Mouse (Mus musculus) 416B (cell line): ENCODE data around the gene Sgsh.
"Not testable (repeated sequence)": the region's sequence is repeated elsewhere in the genome, so short reads cannot be mapped to it uniquely, and the experiment has no call there.

Experiments used
- DNase-seq: peaks from one replicate; pipeline ENCODE4 v3.0.0; 2011; ENCODE audit warnings: low read depth

Sgsh gene

DNA sequence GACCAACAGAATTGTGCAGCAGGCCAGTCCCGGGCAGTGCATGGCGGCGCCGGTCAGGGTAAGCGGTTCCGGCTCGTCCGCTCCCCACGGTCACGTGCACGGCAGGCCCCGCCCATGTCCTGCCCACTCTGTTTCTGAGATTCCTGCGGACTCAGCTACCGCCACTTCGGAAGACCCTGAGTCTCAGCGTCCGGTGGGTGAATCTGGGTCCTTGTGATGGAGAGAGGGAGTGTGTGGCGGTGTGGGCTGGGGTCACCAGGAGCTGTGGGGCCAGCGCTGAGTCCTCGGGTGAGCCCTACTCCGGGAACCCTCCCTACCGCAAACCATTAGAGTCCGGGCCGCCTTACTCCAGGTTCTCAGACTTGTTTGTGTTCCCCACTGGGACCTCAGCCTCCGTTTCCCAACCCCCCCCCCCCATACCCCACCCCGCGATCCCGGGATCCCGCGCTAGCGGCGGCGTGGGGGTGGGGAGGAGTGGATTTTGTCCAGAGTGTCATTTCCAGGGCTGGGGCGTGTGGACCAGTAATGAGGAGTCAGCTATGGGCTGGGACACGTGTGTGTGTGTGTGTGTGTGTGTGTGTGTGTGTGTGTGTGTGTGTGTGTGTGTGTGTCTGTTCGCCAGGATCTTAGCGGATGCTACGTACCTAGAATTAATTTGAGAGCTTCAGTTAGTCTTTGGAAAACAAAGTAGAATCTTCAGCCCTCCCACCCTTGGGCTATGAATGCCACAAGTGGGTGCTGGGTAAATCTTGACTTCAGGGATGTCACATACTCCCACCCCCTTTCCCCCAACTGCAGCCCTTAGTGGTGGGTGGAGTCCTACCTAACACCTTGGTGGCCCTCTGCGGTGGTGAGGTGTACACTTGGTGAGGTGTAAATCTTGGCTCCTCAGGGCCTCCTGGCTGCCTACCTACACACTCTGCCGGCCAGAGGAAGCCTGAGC lies at the start of gene Sgsh, which contains the start of gene Slc26a11:
Gene Sgsh, minus strand, starts transcription at position 94 of the 943 bp plus-strand sequence.
Gene Slc26a11, plus strand, starts transcription at position 115 of the 943 bp plus-strand sequence.
- no peak for DNase-seq

DNA sequence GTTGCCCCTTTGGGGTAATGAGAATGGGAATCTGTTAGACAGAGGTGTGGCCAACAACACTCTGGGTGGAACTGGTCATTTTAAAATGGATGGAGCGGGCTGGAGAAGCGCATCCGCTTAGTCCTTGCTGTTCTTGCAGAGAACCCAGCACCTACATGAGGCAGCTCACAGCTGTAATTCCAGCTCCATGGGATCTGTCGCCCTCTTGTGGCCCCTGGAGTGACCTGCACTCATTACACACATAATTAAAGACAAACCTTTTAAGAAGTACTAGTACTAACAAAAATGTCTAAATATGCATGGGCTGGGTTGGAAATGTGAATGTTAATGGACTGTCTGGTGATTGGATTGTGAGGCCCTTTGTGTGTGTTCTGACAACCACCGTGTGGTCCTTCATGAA lies 49.3 kb upstream of the Sgsh start:
- DNase-seq: peak; percentile 80

DNA sequence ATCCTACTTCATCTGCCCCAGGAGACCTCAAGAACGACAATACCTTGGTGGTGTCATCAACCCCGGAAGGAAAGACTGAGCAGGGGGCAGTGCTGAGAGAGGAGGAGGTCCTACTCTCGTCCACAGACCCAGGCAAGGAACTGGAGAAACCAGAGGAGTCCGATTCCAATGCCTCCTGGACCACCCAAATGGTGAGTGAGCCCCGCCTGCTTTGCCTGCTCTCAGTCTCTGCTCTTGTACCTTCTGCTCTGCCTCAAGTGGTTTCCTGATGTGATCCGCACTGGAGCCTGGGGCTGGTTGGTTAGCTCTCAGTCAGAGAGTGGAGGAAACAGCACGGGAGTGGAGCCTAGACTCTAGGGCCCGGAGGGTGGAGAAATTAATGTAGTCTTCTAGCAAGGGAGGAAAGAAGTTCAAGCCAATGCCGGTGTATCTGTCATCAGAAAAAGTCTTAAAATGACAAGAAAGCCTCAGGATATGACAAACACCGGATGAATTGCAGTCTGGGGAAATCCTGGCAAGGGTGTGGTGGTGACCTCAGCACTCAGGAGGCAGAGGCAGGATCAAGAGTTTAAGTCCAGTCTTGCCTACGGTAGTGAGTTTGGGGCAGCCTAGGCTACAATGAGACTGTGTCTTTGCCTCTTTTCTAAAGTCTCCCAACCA lies 47.3 kb upstream of the Sgsh start:
- DNase-seq: peak; percentile 90

DNA sequence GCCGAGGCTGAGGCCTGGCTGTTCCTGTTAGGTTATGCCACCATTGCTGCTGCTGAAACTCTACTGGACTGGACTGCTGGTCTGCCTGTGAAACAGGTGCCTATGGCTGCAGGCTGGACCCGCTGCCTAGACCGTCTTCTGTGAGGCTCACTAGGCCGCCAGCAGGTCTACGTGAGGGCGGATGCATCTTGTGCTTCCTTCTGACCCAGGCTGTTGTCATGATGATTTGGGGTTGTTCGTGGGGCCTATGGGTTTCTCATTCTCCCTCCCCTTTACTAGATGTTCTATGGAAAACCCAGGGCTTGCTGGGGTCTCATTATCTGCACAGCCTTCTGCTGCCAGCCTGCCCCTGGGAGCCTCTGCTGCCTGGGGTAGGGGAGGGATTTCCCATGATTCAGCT lies 41.1 kb upstream of the Sgsh start:
- no peak for DNase-seq

DNA sequence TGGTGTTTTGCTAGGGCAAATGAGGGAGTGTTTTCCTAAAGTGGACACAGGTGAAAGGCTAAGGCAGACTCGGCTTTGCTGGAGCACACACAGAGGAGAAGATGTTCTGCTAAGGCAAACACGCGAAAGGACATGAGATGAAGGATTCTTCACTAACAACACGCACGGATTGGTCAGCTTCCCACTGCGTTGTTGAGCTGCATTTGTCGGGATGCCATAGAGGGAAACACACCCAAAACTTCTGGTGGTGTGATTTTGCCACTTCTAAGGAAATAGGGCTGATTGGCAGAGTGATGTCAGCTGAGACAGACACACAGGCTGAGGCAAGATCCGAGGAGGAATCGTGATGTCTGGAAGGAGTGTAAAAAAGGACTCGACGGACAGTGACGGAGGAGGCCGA lies 40.6 kb upstream of the Sgsh start:
- no peak for DNase-seq

DNA sequence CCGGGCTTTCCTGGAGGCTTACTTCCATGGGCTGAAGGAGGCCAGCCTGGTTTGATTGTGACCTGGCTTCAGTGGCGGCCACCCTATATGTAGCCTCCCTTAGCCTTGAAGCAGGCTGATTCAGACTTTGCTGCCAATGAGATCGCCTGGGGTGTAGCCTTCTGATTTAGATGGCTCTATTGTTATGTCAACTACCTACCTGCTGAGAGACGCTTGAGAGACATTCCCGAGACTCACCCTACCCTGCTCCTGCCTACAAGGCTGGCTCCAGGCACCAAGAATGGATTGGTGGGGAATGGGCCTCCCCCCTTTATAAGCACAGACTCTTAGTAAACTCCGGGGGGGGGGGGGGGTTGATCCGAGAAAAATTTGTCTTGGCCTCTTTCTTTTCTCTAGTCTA lies 40.1 kb upstream of the Sgsh start:
- DNase-seq: no peak

DNA sequence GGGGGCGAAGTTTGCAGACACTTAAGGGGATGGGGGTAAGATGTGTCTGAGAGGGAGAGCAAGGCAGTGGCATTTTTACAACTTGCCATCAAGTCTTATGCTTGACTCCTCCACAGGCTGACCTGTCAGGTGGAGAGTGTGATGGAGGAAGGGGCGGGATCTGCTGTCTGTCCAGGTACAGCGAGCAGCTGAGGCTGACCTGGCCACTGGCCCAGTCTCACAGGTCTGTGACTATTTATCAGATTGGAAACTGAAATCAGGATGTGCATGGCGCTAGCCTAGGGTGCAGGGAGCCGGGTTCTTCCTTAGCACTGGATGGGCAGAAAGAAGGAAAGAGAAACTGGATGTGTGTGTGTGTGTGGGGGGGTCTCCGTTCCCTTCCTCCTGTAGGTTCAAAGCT lies 38.9 kb upstream of the Sgsh start:
- no peak for DNase-seq

DNA sequence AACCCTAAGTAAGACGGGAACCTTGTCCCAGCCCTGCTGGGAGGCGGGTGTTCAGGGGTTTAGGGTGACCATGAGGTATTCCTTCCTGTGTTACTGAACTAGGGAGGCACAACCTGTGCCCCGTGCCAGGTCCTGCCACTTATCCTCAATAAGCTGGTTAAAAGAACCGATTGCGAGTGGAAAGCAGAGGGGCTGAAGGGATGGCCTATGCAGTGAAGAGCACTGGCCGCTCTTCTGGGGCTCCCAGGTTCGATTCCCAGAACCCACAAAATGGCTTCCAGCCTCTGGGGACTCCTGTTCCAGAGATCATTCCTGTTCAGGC lies 38.1 kb upstream of the Sgsh start:
- DNase-seq: no peak

DNA sequence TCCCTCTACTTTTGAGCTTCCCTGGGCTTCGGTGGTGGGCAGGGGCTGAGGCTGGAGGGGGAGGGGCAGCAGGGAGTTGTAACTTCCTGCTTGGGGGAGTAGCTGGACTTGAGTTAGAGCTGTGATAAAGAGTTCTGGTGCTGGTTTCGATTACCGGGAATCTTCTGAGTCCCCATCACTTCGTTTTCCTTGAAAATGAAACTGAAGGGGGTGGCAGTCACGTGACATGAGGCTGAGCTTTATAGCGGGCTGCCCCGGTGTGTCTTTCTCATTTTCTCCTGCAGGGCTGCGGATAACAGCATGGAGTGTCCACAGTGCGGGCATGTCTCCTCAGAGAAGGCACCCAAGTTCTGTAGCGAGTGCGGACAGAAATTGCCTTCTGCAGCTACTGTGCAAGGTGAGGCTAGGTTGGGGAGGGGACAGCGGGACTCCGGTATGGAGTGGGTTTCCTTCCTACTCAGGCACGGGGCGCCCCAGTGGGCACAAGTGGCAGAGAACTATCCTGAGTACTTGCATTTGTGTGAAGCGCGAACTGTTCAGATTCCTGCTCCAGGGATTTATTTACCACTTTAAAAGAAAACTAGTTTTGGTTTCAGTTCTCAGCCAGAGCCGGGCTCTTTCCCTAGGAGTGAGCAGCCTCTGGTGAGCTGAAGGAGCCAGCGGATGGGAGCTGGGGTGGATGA lies 37.6 kb upstream of the Sgsh start, which contains the start of gene Rnf213:
Gene Rnf213, plus strand, starts transcription at position 301 of the 683 bp plus-strand sequence.
- peak; percentile 85 for DNase-seq

DNA sequence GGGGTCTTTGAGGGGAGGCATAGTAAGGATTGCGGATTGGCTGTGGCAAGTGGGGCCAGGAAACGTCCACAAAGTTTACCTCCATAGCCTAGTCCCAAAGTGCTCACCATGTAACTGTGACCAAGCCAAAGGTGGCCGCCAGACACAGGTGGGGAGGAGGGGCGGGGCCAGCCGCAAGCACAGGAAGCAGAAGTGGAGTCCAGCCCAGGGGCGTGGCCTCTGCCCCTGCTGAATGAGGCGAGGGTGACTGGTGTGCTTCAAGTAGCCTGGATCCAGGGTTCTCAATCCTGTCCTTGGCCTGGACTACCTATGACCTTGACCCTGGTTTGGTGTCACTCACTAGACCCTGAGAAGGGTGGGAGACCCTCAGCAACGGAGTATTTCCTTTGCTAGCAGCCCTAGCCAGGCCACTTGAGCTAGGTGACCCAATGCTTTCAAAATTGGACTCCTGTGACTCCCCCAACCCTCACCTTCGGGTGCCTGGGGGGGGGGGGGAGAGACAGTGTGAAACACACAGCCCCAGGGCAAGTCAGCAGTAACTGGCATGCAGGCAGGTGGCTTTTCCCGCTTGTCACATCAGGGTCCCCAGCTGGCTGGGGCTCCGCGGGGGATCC lies 36.8 kb upstream of the Sgsh start:
- DNase-seq: peak; percentile 87

DNA sequence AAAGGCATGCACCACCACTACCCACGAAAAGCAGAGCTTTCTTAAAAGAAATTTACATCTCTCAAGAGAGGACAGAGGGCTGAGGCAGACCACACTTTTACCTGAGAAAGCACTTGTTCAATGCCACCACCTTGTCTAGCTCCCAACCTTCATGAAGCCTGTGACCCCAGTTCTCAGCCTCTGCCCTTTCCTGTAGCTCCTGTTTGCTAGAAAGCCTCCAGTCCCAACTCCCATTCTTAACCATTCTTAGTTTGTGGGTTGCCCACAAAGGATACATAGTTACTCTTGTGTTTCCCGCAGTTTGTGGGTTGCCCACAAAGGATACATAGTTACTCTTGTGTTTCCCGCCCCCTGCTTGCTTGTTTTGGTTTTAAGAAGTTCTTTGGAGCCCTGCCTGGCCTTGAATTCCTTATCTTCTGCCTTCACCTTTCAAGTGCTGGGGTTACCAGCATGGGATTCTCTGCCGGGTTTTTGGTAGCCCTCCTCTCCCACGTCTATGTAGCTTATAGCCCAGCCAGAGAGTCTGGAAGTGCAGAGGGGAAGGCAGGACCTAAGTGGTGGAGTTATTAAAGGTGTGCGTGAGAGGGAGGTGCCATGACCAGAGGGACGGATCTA lies 36.2 kb upstream of the Sgsh start:
- peak; percentile 94 for DNase-seq

DNA sequence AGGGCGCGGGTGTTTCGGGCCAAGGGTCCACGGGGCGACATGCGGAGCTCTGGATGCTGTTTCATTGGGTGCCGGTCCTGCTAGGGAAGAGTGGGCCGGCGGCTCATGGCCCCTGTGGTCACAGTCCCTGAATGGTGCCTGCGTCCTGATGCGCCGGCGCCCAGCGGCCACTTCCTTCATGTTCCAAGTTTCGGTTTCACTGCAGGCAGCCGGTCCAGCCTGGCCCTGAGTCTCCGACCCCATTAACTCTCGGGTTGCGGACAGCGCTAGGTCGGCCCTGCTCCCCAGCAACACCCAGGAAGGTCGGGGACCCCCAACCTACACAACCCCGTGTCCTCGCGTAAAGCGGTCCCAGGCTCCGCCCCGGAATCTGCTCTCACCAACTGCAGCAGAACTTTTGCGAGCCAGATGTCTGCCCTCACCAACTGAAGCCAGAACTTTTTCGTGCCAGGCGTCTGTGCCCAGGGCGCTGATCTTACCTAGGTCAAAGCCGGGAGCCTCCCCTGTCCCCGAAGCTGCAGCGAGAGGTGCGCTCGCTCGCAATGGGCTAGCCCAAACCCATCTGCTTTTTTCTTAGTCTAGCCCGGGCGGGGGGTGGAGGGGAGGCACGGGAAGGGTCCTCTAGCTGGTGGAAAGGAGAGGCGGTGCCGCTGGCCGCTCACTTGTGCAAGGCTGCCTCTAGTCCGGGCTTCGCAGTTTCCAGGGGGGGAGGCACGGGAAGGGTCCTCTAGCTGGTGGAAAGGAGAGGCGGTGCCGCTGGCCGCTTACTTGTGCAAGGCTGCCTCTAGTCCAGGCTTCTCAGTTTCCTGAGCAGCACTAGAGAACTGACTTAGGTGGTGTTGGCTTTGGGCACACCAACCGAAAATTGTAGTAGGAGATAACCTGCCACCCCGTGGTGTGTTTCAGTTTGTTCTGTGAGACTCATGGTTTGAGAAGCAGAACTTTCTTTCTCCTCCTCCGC lies 35.2 kb upstream of the Sgsh start:
- peak; percentile 84 for DNase-seq

DNA sequence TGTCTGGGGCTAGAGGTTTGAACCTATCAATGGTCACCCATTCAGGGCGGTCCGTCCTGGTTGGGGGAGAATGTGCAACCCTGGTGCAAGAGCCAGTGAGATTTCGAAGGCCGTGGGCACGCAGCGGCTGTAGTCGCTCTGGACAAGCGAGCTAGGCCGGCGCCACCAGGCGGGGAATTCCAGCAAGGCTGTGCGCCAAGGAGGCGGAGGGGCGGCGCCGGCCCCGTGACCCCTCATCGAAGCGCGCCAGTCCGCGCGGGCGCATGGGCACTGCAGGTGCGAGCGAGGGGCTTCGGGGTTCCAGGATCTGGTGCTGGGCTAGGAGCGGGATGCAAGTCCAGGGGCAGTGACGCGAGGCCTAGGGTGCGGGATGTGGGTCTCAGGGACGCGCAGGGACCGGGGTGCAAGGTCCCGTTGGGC lies 34.5 kb upstream of the Sgsh start:
- DNase-seq: peak; percentile 89

DNA sequence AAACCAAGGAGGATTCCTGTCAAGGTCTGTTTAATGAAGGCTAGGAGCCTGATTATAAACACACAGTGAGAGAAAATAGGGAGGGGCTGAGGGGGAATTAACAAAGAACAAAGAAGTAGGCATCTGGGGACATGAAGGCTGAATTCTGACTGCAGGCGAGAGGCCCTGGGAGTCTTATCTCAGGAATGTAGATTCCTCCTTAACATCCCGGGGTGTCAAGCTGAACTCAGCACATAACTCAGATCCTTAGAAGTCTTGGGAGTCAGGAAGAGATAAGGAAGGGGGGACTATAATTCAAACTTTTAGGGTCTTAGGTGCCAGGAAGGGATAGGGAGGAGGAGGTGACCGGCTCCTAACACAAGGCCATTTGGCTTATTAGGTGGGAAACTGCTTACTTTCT lies 31.9 kb upstream of the Sgsh start:
- DNase-seq: not testable (repeated sequence)

DNA sequence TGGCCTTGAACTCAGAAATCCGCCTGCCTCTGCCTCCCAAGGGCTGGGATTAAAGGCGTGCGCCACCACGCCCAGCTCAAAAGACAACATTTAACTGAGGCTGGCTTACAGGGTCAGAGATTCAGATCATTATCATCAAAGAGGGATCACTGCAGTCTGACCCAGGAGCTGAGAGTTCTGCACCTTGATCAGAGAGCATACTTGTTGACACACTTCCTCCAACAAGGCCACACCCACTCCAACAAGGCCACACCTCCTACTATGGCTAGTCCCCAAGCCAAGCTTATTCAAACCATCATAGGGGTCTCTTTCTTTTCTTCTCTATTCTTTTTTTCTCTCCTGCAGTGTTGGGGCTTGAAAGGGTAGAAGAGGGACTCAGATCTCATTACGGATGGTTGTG lies 31.0 kb upstream of the Sgsh start:
- no peak for DNase-seq

DNA sequence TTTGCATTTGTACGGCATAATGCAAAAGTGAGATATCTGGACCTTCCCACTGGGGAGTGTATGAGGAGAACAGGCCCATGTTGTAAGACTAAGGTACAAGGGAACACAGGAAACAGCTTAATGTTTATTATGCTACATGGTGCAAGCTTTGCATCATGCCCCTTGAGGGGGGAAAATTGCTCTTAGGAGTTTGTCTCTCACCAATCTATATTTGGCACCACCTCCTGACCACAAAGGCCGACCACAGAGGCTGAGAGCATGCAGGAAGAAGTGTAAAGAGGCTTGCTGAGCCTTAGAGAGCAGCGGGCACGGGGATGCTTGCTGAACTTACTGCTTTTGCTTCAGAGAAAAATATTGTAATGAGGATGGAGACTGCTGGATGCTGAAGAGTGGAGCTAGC lies 29.6 kb upstream of the Sgsh start:
- peak; percentile 90 for DNase-seq

DNA sequence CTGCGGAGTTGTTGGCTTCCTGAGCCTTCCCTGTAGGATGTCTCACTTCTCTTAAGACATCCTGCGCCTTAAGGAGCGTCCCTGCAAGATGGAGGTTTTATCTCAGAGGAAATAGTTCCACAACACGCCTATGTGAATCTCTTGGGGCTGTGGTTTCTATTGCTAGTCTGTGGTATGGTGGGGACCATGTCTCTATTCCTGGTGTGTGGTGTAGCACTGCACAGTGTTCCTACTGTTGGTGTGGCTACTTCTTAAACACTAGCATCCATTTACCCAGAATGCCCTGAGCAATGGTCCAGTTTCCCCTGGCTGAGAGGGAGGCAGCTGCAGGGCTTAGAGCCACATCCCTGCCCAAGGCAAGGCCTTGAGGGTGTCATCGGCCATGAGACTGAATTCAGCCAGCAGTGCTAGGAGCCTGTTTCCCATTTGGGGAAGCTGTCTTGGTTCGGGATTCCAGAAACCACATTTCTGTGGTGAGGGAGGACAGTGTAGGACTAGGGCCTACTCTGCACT lies 27.1 kb upstream of the Sgsh start:
- DNase-seq: no peak

DNA sequence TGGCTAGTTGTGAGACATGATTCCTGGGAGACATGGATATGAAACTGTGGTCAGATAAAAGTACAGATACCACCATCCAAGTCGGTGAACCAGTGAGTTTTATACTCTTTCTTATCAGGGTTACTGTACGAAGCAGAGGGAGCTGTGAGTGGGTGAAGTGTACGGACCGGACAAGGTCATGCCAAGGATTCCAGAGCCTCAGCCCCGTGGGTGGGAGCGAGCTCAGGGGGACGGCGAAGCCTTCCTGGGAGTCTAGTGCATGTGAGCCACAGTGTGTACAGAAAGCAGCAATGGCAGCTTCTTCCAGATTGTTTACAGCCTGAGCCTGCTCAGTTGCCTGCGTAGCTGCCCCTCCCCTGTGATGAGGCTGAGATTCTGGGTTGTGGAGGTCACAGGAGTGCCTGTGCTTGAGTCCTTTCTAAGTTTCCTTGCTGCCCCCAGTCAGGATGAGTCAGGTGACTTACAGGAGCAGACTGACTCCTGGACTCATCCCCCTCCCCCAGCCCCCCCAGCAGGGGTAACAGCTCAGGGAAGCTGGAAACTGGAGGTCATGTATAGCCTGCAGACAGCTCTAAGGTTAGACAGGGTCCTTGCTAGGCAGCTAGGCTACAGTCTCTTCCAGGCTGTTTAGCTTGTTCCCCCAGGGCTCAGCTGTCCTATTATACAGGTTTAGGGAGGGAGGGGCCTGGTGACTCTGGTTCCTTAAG lies 26.4 kb upstream of the Sgsh start:
- DNase-seq: no peak

DNA sequence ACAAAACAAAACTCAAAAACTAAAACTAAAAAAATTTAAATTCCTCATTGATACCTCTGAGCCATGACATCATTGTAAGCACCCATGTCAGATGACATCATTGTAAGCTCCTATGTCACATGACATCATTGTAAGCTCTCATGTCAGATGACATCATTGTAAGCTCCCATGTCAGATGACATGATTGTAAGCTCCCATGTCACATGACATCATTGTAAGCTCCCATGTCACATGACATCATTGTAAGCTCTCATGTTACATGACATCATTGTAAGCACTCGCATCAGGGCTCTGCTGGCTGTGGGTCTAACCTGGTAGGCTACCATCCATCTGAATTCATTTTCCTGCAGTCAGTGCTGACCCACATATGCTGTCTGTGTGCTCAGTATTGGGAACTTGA lies 23.2 kb upstream of the Sgsh start:
- DNase-seq: peak; percentile 39

DNA sequence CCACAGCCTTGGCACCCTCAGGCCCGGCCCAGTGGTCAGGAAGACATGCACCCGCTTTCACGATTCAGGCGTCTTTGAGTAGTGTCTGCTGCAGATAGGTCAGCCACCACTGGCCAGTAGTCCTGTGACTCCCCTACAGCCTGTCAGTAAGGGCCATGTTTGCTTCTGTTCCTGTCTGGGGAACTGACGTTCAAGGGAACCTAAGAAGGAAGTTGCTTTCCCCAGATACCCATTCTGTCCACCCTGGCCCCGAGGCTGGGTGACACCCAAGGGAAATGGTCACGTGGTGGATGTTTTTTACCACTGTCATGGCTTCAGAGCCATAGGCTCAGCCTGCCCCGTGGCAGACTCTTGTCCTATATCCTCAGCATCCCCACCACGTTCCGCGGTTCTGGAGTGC lies 22.0 kb upstream of the Sgsh start:
- DNase-seq: no peak
